Mouse (Mus musculus): ENCODE data around the gene Prkca.

GRCm38 (mm10) chr11:108182421-108182820, 161.3 kb downstream of the Prkca start:
- TF ChIP-seq CHD2 (IDR thresholded peaks at IDR 0.05; ENCODE audit: low read depth, low read length) (no peak), ZC3H11A (IDR thresholded peaks at IDR 0.05; ENCODE audit: borderline replicate concordance, low read depth, low read length) (no peak), MAFK (IDR thresholded peaks at IDR 0.05; ENCODE audit: insufficient read depth, low read depth, low read length) (no peak)
